Mouse (Mus musculus): ENCODE measurements around the gene Sec1.

DNA sequence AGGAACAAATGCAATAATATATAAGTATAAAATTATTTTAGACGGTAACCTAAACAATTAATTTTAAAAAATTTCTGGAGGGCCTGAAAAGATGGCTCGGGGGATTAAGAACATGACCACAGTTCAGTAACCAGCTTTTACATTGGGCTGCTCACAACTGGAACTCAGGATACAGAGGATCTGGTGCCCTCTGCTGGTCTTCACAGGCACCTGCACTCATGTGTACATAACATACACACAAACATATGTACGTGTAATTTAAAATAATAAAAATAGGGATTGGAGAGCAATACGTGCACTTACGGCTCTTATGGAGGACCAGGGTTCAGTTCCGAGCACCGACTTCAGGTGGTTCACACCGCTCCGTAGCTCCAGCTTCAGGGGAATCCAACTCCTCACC is 25.3 kb downstream of the Sec1 start:
- TF ChIP-seq POLR2A (IDR thresholded peaks at IDR 0.05; ENCODE audit: low read depth, low read length): no peak
- TF ChIP-seq CTCF (IDR thresholded peaks at IDR 0.05; ENCODE audit: extremely low read depth, insufficient read length, insufficient replicate concordance, low read depth, low read length): peak; percentile 15; the same call in 1 of the 2 replicates
